Mouse (Mus musculus): Measurements from ENCODE around the gene Nanos3. TPM values are rescaled to one million over a fixed set of nuclear protein-coding genes. Genes with fewer than 3 reads are reported as not detected.

Gene Nanos3
- total and polyA plus RNA-seq, 3 experiments = not detected

GRCm38 (mm10) chr8:84222566-84223165, 37.6 kb upstream of the Nanos3 start:
- no peaks in the 10 kb centered on the region for H3K9me3 ChIP-seq (replicated peaks; ENCODE audit: low read length)
- peaks cover 7 to 42% of the 10 kb centered on the region in 2 experiments for H3K4me1 ChIP-seq (ENCODE audit: control insufficient read depth in 1 of 2, insufficient read depth in 2 of 2)
- no peak for DNase-seq (ENCODE audit: extremely low read depth)
- H3K27ac ChIP-seq (ENCODE audit: insufficient read depth, low read depth) = peak overlapping the region; percentile 37; the same call in 1 of the 2 replicates
- no peaks in the 10 kb centered on the region for H3K27me3 ChIP-seq (replicated peaks)
- dilution Hi-C loops (cut with MboI; ENCODE audit: extremely low pct_ligation_motif_present, extremely low pct_unique_long_range_greater_than_20kb, low sequenced_read_pairs) = no loop called here
- H3K4me3 ChIP-seq (replicated peaks in 1 of 3; ENCODE audit: low read depth in 2 of 3, low read length in 2 of 3, poor library complexity in 1 of 3) = peak overlapping the region in 2 of 3 experiments; percentile 25 to 64
- H3K9ac ChIP-seq (ENCODE audit: insufficient read depth, low read depth) = peak overlapping the region; percentile 40; the same call in 1 of the 2 replicates
- peaks cover 61 to 91% of the 10 kb centered on the region in 2 experiments for H3K36me3 ChIP-seq (replicated peaks in 1 of 2; ENCODE audit: control insufficient read depth in 1 of 2, insufficient read depth in 1 of 2, low read length in 1 of 2)
- H3K79me2 ChIP-seq (replicated peaks; ENCODE audit: control insufficient read depth, extremely low read depth, insufficient read depth, poor library complexity, severe bottlenecking) = no peaks in the 10 kb centered on the region; the same call in 1 of the 2 replicates
- H3K4me2 ChIP-seq (ENCODE audit: insufficient read depth, low read depth, poor library complexity, severe bottlenecking) = peak overlapping the region; percentile 79
- TF ChIP-seq MAZ (IDR thresholded peaks at IDR 0.05; ENCODE audit: low read depth, low read length) = no peak
- peak; percentile 77 for TF ChIP-seq MAFK (IDR thresholded peaks at IDR 0.05; ENCODE audit: insufficient replicate concordance, low read length)
- in situ Hi-C loops (cut with MboI; ENCODE audit: low pct_ligation_motif_present, low pct_unique_long_range_greater_than_20kb, low sequenced_read_pairs) = loop anchor here (25.0 kb wide), 1 partner anchor 140 kb away; no protein-coding TSS in a partner anchor

- DNase-seq (ENCODE audit: extremely low read depth) = no peak
- Histone ChIP-seq H3K79me2 (replicated peaks; ENCODE audit: control insufficient read depth, extremely low read depth, insufficient read depth, poor library complexity, severe bottlenecking) (no peaks in the 10 kb centered on the region; the same call in 1 of the 2 replicates), H3K36me3 (replicated peaks in 1 of 2; ENCODE audit: control insufficient read depth in 1 of 2, insufficient read depth in 1 of 2, low read length in 1 of 2) (peaks cover 59 to 91% of the 10 kb centered on the region in 2 experiments), H3K4me1 (ENCODE audit: control insufficient read depth in 1 of 2, insufficient read depth in 2 of 2) (peaks cover 7 to 42% of the 10 kb centered on the region in 2 experiments), H3K9ac (ENCODE audit: insufficient read depth, low read depth) (no peak overlapping the region), H3K4me2 (ENCODE audit: insufficient read depth, low read depth, poor library complexity, severe bottlenecking) (no peak overlapping the region), H3K27me3 (replicated peaks) (no peaks in the 10 kb centered on the region), H3K9me3 (replicated peaks; ENCODE audit: low read length) (no peaks in the 10 kb centered on the region), H3K27ac (ENCODE audit: insufficient read depth, low read depth) (no peak overlapping the region), H3K4me3 (replicated peaks in 1 of 3; ENCODE audit: low read depth in 2 of 3, low read length in 2 of 3, poor library complexity in 1 of 3) (no peak overlapping the region)
- TF ChIP-seq MYC (IDR thresholded peaks at IDR 0.05; ENCODE audit: low read depth, low read length) = no peak
- no peak for TF ChIP-seq GABPA (IDR thresholded peaks at IDR 0.05; ENCODE audit: insufficient replicate concordance, low read depth, low read length)
- no peak for TF ChIP-seq MAFK (IDR thresholded peaks at IDR 0.05; ENCODE audit: insufficient replicate concordance, low read length)
- no peak for TF ChIP-seq E2F4 (IDR thresholded peaks at IDR 0.05; ENCODE audit: insufficient replicate concordance, low read depth, low read length)
- no peak for TF ChIP-seq BHLHE40 (IDR thresholded peaks at IDR 0.05; ENCODE audit: low read depth, low read length)
- no peak for TF ChIP-seq CHD1 (IDR thresholded peaks at IDR 0.05; ENCODE audit: low read depth, low read length)
- no peak for TF ChIP-seq TBP (conservative IDR thresholded peaks at IDR 0.05; ENCODE audit: low read depth, low read length)
- TF ChIP-seq NRF1 (IDR thresholded peaks at IDR 0.05; ENCODE audit: low read depth, low read length) = no peak
- TF ChIP-seq TCF12 (IDR thresholded peaks at IDR 0.05; ENCODE audit: low read depth, low read length) = no peak
- TF ChIP-seq EP300 (IDR thresholded peaks at IDR 0.05; ENCODE audit: low read length) = no peak
- no peak for TF ChIP-seq KAT2A (IDR thresholded peaks at IDR 0.05; ENCODE audit: insufficient replicate concordance, low read length)
- TF ChIP-seq ELF1 (IDR thresholded peaks at IDR 0.05; ENCODE audit: low read depth, low read length) = no peak
- in situ Hi-C loops (cut with MboI; ENCODE audit: low pct_ligation_motif_present, low pct_unique_long_range_greater_than_20kb, low sequenced_read_pairs) (loop anchor here (25.0 kb wide), 1 partner anchor 142 kb away; no protein-coding TSS in a partner anchor), dilution Hi-C loops (cut with MboI; ENCODE audit: extremely low pct_ligation_motif_present, extremely low pct_unique_long_range_greater_than_20kb, low sequenced_read_pairs) (no loop called here)
Measured at GRCm38 (mm10) chr8:84220105-84220504, 35.1 kb upstream of the Nanos3 start.

Data from CH12.LX (cell line).